Mouse (Mus musculus): ENCODE measurements around the gene Nploc4. TPM values are rescaled to one million over a fixed set of nuclear protein-coding genes. Genes with fewer than 3 reads are reported as not detected.
"Not testable (repeated sequence)": the region's sequence is repeated elsewhere in the genome, so short reads cannot be mapped to it uniquely, and the experiment has no call there.

The Nploc4 gene
- total and polyA plus RNA-seq, 2 experiments from 2014 or later: 28.6 to 65.8 TPM

DNA sequence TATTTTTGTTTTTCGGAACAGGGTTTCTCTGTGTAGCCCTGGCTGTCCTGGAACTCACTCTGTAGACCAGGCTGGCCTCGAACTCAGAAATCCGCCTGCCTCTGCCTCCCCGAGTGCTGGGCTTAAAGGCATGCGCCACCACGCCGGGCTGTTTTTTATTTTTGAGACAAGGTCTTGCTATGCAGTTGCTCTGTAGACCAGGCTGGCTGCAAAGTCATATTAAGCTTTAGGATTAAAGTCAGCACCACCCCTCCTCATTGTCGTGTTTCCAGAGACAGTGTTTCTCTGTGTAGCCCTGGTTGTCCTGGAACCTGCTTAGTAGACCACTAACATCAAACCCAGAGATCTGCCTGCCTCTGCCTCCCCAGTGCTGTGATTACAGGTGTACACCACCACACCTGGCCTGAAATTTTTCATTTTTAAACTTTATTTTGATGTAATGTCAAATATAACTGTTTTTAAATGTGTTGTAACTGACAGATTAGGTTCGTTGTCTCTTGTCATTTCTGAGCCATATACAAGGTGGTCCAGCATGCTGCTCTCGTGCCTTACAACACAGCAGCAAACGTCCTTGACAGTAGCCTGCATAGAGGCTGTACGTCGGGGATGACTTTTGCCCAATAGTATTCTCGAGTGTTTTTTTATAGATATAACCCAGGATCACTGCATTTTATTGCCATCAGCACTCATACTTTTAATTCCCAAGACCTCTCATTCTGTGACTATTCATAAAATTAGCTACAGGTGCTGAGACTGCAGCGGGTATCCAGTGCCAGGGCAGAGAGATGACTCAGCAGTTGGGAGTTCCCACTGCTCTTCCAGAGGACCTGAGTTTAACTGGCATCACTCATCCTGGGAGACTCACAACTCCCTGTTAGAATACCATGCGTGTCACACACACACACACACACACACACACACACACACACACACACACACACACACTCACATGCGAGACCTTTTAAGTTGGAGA lies 82.9 kb downstream of the Nploc4 start:
- H3K4me1 ChIP-seq (ENCODE audit: insufficient read depth): peaks cover 15% of the 10 kb centered on the region

DNA sequence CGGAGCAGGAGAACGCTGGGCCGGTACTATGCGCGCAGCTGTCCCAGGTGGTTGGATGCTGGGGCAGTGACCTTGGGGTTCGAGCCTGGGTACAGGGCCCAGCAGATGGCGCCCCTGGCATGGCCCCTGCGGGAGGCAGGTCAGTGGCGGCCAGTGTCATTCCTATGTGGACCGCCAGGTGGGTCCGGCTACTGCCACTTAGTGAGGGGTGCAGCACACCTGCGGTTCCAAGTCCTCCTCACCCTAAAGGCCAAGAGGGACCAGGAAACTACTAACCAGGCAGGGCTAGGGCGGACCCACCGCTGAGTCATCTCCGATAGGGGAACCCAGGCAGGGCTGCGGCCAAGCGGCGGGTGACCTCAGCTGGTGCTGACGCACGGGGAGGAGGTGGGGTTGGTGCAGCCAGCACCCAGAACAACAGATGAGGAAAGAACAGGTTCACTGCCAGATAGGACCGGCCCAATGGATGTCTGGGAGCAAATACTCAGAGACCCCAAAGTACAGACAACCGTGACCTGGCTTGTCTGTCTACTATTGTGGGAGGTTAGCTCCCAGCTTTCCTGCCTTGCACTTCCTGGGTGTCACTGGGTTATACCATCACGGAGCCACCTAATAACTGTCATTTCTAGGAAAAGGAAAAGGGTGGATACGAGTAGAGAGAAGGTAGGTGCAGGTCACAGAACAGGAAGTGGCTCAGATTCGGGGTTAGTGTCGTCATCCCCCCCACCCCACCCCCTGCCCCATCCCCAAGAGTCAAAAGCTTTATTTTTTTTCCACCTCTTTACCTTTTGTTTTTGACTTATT lies 83.8 kb downstream of the Nploc4 start:
- ATAC-seq (no peak), DNase-seq (no peak)
- TF ChIP-seq CTCF (IDR thresholded peaks at IDR 0.05; ENCODE audit: low read depth): peak; percentile 65
- H3K27ac ChIP-seq (ENCODE audit: low read depth, low read length): no peak overlapping the region
- peaks cover 19% of the 10 kb centered on the region for H3K4me1 ChIP-seq (ENCODE audit: insufficient read depth)
- no peaks in the 10 kb centered on the region for H3K27me3 ChIP-seq (ENCODE audit: insufficient read depth, low read length)
- H3K9ac ChIP-seq: no peak overlapping the region
- H3K4me2 ChIP-seq (ENCODE audit: low read depth): no peak overlapping the region
- no peaks in the 10 kb centered on the region for H3K9me3 ChIP-seq (ENCODE audit: low read length)
- H3K4me3 ChIP-seq (ENCODE audit: low read depth, low read length): no peak overlapping the region
- no peaks in the 10 kb centered on the region for H3K36me3 ChIP-seq (ENCODE audit: insufficient read depth)
- WGBS: 30% methylated on average over 26 of the region's 26 CpGs

More for the DNA sequence above, 82.9 kb downstream of the Nploc4 start:
- H3K4me3 ChIP-seq (ENCODE audit: low read depth, low read length): no peak overlapping the region
- ATAC-seq: no peak
- H3K27ac ChIP-seq (ENCODE audit: low read depth, low read length): no peak overlapping the region
- 89% methylated on average over 17 of the region's 17 CpGs for WGBS
- no peaks in the 10 kb centered on the region for H3K9me3 ChIP-seq (ENCODE audit: low read length)
- no peak overlapping the region for H3K9ac ChIP-seq
- no peak overlapping the region for H3K4me2 ChIP-seq (ENCODE audit: low read depth)
- no peak for DNase-seq
- TF ChIP-seq CTCF (IDR thresholded peaks at IDR 0.05; ENCODE audit: low read depth): no peak
- no peaks in the 10 kb centered on the region for H3K36me3 ChIP-seq (ENCODE audit: insufficient read depth)
- H3K27me3 ChIP-seq (ENCODE audit: insufficient read depth, low read length): no peaks in the 10 kb centered on the region

DNA sequence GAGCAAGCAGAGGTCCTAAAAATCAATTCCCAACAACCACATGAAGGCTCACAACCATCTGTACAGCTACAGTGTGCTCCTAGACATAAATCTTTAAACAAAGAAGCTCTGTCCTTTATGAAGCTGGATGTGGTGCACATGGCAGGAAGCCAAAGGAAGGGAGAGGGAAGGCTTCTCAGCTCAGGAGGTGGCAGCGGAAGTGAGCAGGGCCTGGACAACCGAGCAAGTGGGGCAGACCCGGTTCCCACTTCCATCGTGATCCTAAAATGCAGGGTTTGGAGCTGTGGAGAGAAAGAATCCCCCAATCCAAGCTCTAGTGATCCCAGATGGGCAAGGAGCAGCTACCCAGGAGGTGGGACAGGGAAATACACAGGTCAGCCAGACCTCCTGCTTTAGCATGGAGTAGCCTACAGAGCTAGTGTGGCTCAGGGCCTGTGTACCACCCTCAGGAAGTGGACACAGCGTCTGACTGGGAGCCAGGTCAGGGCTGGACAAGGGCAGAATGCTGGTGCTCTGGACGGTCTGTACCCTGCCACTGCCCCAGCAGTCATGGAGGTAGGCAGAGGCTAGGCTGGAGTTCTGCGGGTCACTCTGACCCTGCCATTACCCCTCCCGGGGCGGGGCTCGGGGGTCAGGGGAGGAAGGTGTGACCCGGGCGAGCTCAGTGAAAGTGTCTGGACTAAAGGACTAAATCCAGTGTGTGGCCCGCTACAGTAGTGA lies 84.8 kb downstream of the Nploc4 start:
- Histone ChIP-seq H3K4me3 (ENCODE audit: low read depth, low read length) (no peak overlapping the region), H3K36me3 (ENCODE audit: insufficient read depth) (no peaks in the 10 kb centered on the region), H3K27me3 (ENCODE audit: insufficient read depth, low read length) (no peaks in the 10 kb centered on the region), H3K9ac (peak overlapping the region; percentile 31; the same call in 1 of the 2 replicates), H3K4me2 (ENCODE audit: low read depth) (no peak overlapping the region), H3K27ac (ENCODE audit: low read depth, low read length) (peak overlapping the region; percentile 55), H3K9me3 (ENCODE audit: low read length) (no peaks in the 10 kb centered on the region), H3K4me1 (ENCODE audit: insufficient read depth) (peaks cover 9% of the 10 kb centered on the region)
- no peak for TF ChIP-seq CTCF (IDR thresholded peaks at IDR 0.05; ENCODE audit: low read depth)
- ATAC-seq (no peak), DNase-seq (no peak)
- 61% methylated on average over 13 of the region's 13 CpGs for WGBS

DNA sequence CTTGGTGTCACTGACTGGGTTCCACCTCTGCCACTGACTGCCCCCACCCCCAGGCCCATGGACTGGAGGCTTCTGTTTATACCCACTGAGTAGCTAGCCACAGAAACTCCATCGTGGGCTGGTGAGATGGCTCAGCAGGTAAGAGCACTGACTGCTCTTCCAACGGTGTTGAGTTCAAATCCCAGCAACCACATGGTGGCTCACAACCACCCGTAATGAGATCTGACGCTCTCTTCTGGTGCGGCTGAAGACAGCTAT lies 85.5 kb downstream of the Nploc4 start:
- not testable (repeated sequence) for ATAC-seq; H3K27me3 ChIP-seq (ENCODE audit: insufficient read depth, low read length); H3K9me3 ChIP-seq (ENCODE audit: low read length); H3K4me1 ChIP-seq (ENCODE audit: insufficient read depth); H3K36me3 ChIP-seq (ENCODE audit: insufficient read depth); H3K4me2 ChIP-seq (ENCODE audit: low read depth); DNase-seq; H3K4me3 ChIP-seq (ENCODE audit: low read depth, low read length); H3K27ac ChIP-seq (ENCODE audit: low read depth, low read length); H3K9ac ChIP-seq
- 91% methylated on average over 5 of the region's 5 CpGs for WGBS

DNA sequence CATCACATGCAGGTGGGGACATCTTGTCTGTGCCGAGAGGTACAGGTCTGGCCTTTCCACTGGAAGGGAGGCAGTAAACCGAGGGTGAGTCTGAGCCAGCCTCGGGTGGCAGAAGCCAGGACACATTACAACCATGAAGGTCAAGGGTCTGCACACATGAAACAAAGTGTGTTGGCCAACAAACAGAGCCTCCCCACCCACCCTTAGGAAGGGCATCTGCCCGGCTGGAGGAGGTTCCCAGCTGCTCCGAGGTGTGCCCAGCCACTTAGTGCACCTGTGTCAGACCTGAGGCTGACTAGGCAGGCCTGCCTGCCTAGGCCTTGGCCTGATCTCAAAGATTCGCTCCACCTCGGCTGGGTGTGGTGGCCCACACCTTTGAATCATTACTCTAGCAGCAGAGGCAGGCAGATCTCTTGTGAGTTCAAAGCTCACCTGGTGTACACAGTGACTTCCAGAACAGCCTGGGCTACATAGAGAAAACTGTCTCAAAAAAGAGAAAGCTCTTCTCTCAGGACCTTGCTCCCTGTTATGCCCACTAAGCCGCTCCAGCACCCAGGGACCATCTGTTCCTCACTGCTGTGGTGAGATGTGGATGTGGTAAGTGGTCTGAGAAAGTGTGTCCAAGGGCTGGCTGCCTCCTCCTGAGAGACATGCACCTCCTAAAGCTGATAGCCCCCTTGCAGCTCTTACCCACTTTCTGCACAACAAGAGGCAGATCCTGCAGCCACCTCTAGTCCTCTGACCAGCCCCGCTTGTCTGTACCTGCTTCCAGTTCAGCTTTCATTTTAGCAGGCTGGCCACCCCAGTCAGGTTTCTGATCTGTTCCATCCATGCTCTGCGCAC lies 86.0 kb downstream of the Nploc4 start:
- H3K4me3 ChIP-seq (ENCODE audit: low read depth, low read length): no peak overlapping the region
- peaks cover 5% of the 10 kb centered on the region for H3K4me1 ChIP-seq (ENCODE audit: insufficient read depth)
- H3K9me3 ChIP-seq (ENCODE audit: low read length): no peaks in the 10 kb centered on the region
- no peak for ATAC-seq
- H3K36me3 ChIP-seq (ENCODE audit: insufficient read depth): peaks cover 6% of the 10 kb centered on the region
- 0 out of 2 replicates have a peak overlapping the region, but pooled peaks have one; percentile 98 for H3K4me2 ChIP-seq (ENCODE audit: low read depth)
- TF ChIP-seq CTCF (IDR thresholded peaks at IDR 0.05; ENCODE audit: low read depth): no peak
- peak overlapping the region; percentile 100 for H3K27ac ChIP-seq (ENCODE audit: low read depth, low read length)
- H3K27me3 ChIP-seq (ENCODE audit: insufficient read depth, low read length): no peaks in the 10 kb centered on the region
- DNase-seq: no peak
- 86% methylated on average over 10 of the region's 10 CpGs for WGBS
- peak overlapping the region; percentile 100; the same call in 1 of the 2 replicates for H3K9ac ChIP-seq

DNA sequence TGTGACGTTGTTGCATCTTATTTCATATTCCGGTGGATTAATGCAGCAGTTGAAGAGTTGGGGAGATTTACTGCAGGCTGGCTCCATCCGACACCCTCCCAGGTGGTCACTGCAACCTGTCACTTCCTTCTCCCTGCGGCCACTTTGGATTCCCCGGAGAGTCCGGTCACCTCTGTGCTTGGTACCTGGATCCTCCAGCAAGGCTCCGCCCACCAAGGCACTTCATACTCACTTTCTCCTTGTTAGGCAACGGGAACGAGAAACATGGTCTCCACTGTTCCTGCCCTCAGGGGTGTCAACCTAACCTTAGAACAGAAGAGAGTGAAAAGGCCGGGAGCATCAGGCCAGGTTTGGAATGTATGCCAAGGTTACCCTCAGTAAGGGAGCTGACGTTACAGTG lies 86.8 kb downstream of the Nploc4 start:
- no peak for ATAC-seq
- Histone ChIP-seq H3K4me1 (ENCODE audit: insufficient read depth) (peaks cover 5% of the 10 kb centered on the region), H3K27ac (ENCODE audit: low read depth, low read length) (peak overlapping the region; percentile 100), H3K27me3 (ENCODE audit: insufficient read depth, low read length) (no peaks in the 10 kb centered on the region), H3K36me3 (ENCODE audit: insufficient read depth) (peaks cover 9% of the 10 kb centered on the region), H3K4me2 (ENCODE audit: low read depth) (peak overlapping the region; percentile 98), H3K4me3 (ENCODE audit: low read depth, low read length) (peak overlapping the region; percentile 100), H3K9ac (peak overlapping the region; percentile 100), H3K9me3 (ENCODE audit: low read length) (no peaks in the 10 kb centered on the region)
- DNase-seq: no peak
- TF ChIP-seq CTCF (IDR thresholded peaks at IDR 0.05; ENCODE audit: low read depth): no peak
- WGBS: 17% methylated on average over 11 of the region's 11 CpGs

All from forebrain, postnatal 0 days (tissue).